Mouse (Mus musculus): ENCODE data around the gene Depp1. TPM values are rescaled to one million over a fixed set of nuclear protein-coding genes. Genes with fewer than 3 reads are reported as not detected.

Gene Depp1
- polyA plus RNA-seq, 1 experiment = not detected

DNA sequence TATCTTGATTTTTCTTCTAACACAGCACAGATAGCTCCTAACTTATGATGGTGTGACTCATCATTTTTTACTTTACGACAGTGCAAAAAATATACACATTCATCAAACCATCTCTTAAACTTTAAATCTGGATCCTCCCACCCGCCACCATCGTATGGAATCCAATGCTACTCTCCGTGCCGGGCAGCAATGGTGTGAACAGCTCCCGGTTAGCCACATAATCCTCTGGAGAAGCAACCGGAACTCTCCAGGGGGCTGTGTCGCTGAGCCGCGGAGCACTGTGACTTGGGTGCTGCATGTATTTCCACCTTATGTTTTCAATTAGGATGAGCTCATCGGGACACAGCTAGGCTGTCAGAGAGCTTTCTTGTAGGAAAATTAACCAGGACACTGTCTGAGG, 7.5 kb upstream of the Depp1 start:
- no peaks in the 10 kb centered on the region for H3K4me1 ChIP-seq (ENCODE audit: control insufficient read depth, insufficient read depth, low read length)

DNA sequence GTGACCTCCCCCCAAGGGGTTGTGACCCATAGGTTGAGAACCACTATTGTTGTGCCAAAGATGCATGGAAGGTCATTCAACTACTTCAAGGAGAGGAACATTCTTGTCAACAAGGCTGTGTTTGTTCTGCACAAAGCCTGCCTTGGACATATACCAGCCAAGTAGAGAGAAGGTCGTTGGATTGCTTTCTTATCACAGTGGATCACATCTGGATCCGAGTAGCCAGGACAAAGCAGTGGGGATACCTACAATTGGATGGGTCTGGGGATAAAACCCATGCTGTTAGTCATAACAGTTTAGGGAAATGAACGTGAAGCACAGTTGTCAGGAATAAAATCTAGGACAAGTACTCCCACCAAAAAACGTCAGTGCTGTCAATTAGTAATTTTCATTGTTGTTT, 6.5 kb upstream of the Depp1 start:
- 72% methylated on average over 4 of the region's 4 CpGs for WGBS
- Histone ChIP-seq H3K27ac (ENCODE audit: insufficient read depth, low read depth, low read length) (no peak overlapping the region), H3K4me1 (ENCODE audit: control insufficient read depth, insufficient read depth, low read length) (no peaks in the 10 kb centered on the region), H3K4me3 (ENCODE audit: insufficient read depth, low read depth, low read length) (no peak overlapping the region)
- TF ChIP-seq CTCF (IDR thresholded peaks at IDR 0.05; ENCODE audit: insufficient read depth, low read depth, low read length) (no peak), POLR2A (IDR thresholded peaks at IDR 0.05; ENCODE audit: insufficient read depth, low read depth, low read length) (no peak)

More for the DNA sequence above, 7.5 kb upstream of the Depp1 start:
- TF ChIP-seq POLR2A (IDR thresholded peaks at IDR 0.05; ENCODE audit: insufficient read depth, low read depth, low read length) (no peak), CTCF (IDR thresholded peaks at IDR 0.05; ENCODE audit: insufficient read depth, low read depth, low read length) (no peak)
- Histone ChIP-seq H3K4me3 (ENCODE audit: insufficient read depth, low read depth, low read length) (no peak overlapping the region), H3K27ac (ENCODE audit: insufficient read depth, low read depth, low read length) (no peak overlapping the region)
- WGBS = 76% methylated on average over 11 of the region's 11 CpGs

DNA sequence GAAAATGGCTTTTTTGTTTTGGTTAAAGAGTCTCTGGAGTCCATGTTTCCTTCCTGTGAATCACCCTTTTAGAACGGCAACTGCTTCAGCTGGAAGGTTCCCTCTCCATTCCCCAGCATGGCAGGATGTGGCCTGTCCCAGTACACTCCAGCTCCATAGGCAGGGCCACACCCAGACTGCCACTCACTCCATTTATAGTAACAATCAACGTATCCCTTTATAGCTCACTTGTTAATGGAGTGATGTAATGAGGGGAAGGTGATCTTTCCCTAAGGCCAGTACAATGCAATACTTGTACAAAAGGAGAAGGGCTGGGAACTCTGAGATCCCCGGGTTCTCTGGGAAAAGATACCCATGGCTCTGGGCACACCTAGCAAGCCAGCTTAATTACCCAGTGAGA, 6.1 kb upstream of the Depp1 start:
- no peak overlapping the region for H3K27ac ChIP-seq (ENCODE audit: insufficient read depth, low read depth, low read length)
- no peak overlapping the region for H3K4me3 ChIP-seq (ENCODE audit: insufficient read depth, low read depth, low read length)
- H3K4me1 ChIP-seq (ENCODE audit: control insufficient read depth, insufficient read depth, low read length) = no peaks in the 10 kb centered on the region
- TF ChIP-seq POLR2A (IDR thresholded peaks at IDR 0.05; ENCODE audit: insufficient read depth, low read depth, low read length) = no peak
- TF ChIP-seq CTCF (IDR thresholded peaks at IDR 0.05; ENCODE audit: insufficient read depth, low read depth, low read length) = no peak
- WGBS = 65% methylated on average over 3 of the region's 3 CpGs

DNA sequence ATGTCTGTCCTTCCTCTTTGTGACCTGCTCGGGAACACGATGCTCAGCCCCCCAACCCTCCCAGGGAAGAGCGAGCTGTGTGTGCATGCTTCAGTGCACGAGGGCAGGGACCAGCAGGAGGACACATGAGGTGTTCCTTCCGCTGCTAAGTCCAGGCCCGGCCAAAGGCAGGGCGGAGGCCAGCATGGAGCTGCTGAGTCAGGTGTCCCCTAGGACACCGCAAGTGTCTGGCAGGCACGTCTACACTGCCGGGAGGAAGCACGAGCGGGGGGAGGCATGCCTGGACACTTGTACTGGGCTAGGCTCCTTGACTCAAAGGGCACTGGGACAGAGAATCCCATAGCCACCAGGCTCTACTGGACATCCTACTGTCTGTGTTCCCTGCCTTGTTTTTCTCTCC, 2.6 kb upstream of the Depp1 start:
- H3K27ac ChIP-seq (ENCODE audit: insufficient read depth, low read depth, low read length) = no peak overlapping the region
- H3K4me1 ChIP-seq (ENCODE audit: control insufficient read depth, insufficient read depth, low read length) = peaks cover 4% of the 10 kb centered on the region; the same call in 1 of the 2 replicates
- no peak overlapping the region for H3K4me3 ChIP-seq (ENCODE audit: insufficient read depth, low read depth, low read length)
- 83% methylated on average over 12 of the region's 12 CpGs for WGBS
- TF ChIP-seq POLR2A (IDR thresholded peaks at IDR 0.05; ENCODE audit: insufficient read depth, low read depth, low read length) (no peak), CTCF (IDR thresholded peaks at IDR 0.05; ENCODE audit: insufficient read depth, low read depth, low read length) (no peak)

DNA sequence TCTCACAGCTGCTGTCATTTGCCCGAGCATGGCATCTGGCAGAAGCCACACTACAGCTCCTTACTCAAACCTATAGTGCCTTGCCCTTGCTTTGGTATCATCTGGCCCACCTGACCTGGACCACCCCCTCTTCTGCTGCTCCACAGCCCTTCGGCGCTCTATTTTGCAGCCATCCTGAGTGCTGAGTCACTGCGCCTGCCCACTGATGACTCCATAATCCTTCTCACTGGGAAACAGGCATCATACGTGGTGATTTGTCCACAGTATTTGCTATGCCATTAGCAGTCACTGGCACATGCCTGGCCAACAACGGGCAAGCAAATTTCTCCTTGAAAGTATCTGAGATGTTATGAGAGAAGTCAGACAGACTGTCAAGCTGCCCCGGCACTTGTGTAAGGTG, 598 bp upstream of the Depp1 start:
- H3K4me1 ChIP-seq (ENCODE audit: control insufficient read depth, insufficient read depth, low read length) = peaks cover 4% of the 10 kb centered on the region; the same call in 1 of the 2 replicates
- H3K4me3 ChIP-seq (ENCODE audit: insufficient read depth, low read depth, low read length) = no peak overlapping the region
- 79% methylated on average over 7 of the region's 7 CpGs for WGBS
- H3K27ac ChIP-seq (ENCODE audit: insufficient read depth, low read depth, low read length) = no peak overlapping the region
- TF ChIP-seq POLR2A (IDR thresholded peaks at IDR 0.05; ENCODE audit: insufficient read depth, low read depth, low read length) (no peak), CTCF (IDR thresholded peaks at IDR 0.05; ENCODE audit: insufficient read depth, low read depth, low read length) (no peak)

DNA sequence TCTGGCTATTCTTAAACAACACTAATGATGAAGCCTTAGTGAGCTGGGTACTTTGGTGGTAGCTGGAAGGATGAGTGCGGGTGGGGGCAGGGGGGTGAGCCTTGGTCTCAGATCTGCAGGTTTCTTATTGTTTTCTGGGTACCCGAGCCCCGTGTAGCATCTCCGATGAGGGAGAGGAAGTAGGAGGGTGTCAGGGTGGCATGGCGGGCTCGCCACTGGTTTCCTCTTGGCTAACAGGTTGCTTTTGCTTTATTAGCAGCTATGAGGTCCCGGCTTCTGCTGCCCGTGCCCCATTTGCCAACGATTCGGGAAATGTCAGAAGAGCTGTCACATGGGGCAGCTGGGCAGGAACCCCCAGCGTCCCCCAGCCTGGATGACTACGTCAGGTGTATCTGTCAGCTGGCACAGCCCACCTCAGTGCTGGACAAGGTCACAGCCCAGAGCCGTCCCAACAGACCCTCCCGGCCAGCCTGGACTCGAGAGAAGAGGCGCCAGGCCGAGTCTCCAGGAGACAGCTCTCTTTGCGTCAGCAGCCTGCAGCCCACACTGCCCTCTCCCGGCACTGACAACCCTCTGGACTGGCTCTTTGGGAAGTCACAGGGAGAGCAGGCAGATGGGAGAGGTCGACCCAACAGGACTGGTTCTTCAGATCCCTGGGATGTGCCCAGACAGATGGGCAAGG, 1.2 kb downstream of the Depp1 start:
- no peak for TF ChIP-seq CTCF (IDR thresholded peaks at IDR 0.05; ENCODE audit: insufficient read depth, low read depth, low read length)
- TF ChIP-seq POLR2A (IDR thresholded peaks at IDR 0.05; ENCODE audit: insufficient read depth, low read depth, low read length) = no peak
- 84% methylated on average over 20 of the region's 20 CpGs for WGBS
- peaks cover 4% of the 10 kb centered on the region; the same call in 1 of the 2 replicates for H3K4me1 ChIP-seq (ENCODE audit: control insufficient read depth, insufficient read depth, low read length)
- H3K4me3 ChIP-seq (ENCODE audit: insufficient read depth, low read depth, low read length) = no peak overlapping the region
- no peak overlapping the region for H3K27ac ChIP-seq (ENCODE audit: insufficient read depth, low read depth, low read length)

DNA sequence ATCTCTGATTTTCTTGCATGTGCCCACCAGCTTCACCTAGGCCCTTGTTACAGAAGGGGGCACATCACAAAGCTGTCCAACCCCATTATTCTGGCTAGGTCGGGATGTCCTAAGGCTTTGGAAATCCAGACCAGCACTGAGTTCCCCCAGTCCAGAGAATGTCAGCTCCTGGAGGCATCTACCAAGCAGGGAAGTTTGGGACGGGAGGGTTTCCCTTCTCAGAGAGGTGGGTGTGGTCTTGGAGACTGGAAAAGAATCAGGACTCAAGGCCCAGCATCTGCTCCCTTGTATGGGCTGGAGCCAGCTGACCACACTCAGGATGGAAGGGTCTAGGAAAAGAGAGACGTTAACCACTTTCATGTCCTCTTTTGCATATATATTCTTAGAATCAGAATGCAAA, 2.8 kb downstream of the Depp1 start:
- WGBS = 91% methylated on average over 3 of the region's 3 CpGs
- Histone ChIP-seq H3K27ac (ENCODE audit: insufficient read depth, low read depth, low read length) (no peak overlapping the region), H3K4me1 (ENCODE audit: control insufficient read depth, insufficient read depth, low read length) (peaks cover 4% of the 10 kb centered on the region; the same call in 1 of the 2 replicates), H3K4me3 (ENCODE audit: insufficient read depth, low read depth, low read length) (no peak overlapping the region)
- no peak for TF ChIP-seq POLR2A (IDR thresholded peaks at IDR 0.05; ENCODE audit: insufficient read depth, low read depth, low read length)
- no peak for TF ChIP-seq CTCF (IDR thresholded peaks at IDR 0.05; ENCODE audit: insufficient read depth, low read depth, low read length)

DNA sequence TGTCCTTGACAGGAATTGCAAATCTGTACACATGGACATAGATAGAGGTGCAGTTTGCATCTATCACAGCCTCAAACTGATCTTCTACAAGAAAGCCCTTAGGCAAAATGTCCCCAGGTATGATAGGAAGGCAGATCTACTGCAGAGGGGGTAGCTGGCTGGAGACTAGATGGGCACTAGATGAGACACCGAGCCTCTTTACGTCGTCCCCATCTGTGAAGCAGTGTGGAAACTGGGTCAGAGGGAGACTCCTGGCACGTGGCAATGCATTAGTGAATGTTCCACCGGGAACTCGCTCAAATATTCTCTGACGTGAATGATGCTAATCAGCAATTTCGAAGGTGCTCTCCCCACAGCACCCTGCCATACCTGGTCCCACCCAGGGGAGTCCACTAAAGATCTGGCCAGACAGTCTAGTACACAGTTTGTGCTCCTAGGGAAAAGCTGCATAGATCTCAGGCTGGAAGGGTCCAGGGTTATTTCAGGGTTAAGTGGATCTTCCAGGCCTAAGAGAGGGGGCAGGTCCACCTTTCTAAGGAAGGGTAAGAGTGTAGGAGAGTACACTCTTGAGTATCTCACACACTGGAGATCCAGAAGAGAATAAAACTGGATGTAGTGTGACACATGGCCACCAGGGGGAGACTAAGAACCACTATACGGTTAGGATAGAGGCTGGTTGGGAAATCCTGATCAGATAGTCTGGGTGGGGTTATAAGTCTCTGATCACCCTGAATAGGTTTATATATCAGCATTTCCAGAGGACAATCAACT, 3.5 kb downstream of the Depp1 start:
- peaks cover 4% of the 10 kb centered on the region; the same call in 1 of the 2 replicates for H3K4me1 ChIP-seq (ENCODE audit: control insufficient read depth, insufficient read depth, low read length)
- no peak overlapping the region for H3K27ac ChIP-seq (ENCODE audit: insufficient read depth, low read depth, low read length)
- H3K4me3 ChIP-seq (ENCODE audit: insufficient read depth, low read depth, low read length) = no peak overlapping the region
- WGBS = 46% methylated on average over 9 of the region's 9 CpGs
- TF ChIP-seq POLR2A (IDR thresholded peaks at IDR 0.05; ENCODE audit: insufficient read depth, low read depth, low read length) (no peak), CTCF (IDR thresholded peaks at IDR 0.05; ENCODE audit: insufficient read depth, low read depth, low read length) (no peak)

DNA sequence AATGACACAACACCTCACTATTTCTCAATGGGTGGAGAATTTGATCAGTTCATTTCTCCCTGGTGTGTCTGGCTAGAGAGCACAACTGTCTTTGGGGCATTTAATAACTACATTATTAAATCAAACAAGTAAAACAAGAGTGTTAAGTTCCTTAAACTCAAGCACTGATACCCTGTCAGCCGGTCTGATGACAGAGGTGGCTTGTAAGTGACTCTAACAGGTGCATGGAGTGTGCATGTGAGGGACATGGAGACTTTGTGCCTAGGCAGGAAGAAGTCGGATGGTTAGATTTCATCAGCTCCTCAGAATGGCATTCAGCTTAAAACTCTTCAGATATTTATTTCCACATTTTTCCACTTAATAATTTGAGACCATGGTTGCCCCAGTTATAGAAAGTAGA, 13.0 kb downstream of the Depp1 start:
- 91% methylated on average over 2 of the region's 2 CpGs for WGBS

More for the DNA sequence above, 13.0 kb downstream of the Depp1 start:
- Histone ChIP-seq H3K4me3 (ENCODE audit: insufficient read depth, low read depth, low read length) (no peak overlapping the region), H3K27ac (ENCODE audit: insufficient read depth, low read depth, low read length) (no peak overlapping the region), H3K4me1 (ENCODE audit: control insufficient read depth, insufficient read depth, low read length) (no peaks in the 10 kb centered on the region)
- TF ChIP-seq POLR2A (IDR thresholded peaks at IDR 0.05; ENCODE audit: insufficient read depth, low read depth, low read length) = no peak
